Mouse (Mus musculus): Measurements from ENCODE around the gene Spocd1. TPM values are rescaled to one million over a fixed set of nuclear protein-coding genes. Genes with fewer than 3 reads are reported as not detected.

The Spocd1 gene
- total RNA-seq (2014; fragmentation: Nextera tagmentation) (not detected in 2 replicates), total RNA-seq (2017) (not detected in 2 replicates)

DNA sequence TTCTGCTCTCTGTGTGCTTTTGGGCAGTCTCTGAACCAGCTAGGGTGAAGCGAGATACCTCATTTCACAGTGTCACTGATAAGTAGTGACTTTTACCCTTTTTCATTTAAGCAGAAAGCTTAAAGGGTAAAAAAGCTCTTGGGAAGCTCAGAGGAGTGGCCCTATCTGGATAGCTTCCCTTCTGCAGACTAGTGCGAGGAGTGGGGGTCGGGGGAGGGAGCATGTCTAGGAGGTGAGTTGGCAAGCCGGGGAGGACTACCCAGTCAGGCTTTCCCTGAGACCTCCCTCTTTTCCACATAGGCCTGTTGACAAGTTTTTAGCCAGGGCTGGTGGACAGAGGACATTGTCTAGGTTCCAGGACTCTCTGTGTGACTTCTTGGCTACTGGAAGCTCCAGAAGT lies at the start of gene Spocd1:
Spocd1 (plus strand) TSS at position 301 of the 400 bp plus-strand sequence.
- ATAC-seq (replicated peaks; ENCODE audit: low FRiP score, low TSS enrichment, poor library complexity, severe bottlenecking): no peak

- no peak for ATAC-seq (replicated peaks; ENCODE audit: low FRiP score, low TSS enrichment, poor library complexity, severe bottlenecking)
These were observed 48.4 kb upstream of the Spocd1 start for GRCm38 (mm10) chr4:129880615-129881014.

DNA sequence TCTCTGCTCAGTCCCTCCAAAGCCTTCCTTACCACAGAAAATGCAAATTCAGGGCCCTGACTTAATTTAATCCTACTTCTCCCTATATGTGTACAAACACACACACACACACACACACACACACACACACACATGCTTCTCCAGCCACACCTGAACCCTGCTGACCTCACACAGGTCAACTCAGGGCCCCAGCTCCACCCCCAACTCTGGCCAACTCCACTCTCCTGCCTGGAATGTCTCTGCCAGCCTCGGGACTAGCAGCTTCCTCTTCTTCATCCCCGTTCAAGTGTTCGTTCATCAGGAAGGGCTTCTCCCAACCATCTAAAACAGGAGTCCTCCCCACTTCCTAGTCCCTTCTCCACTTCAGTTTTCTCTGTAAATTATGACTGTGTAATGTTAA lies 47.4 kb upstream of the Spocd1 start:
- no peak for ATAC-seq (replicated peaks; ENCODE audit: low FRiP score, low TSS enrichment, poor library complexity, severe bottlenecking)

DNA sequence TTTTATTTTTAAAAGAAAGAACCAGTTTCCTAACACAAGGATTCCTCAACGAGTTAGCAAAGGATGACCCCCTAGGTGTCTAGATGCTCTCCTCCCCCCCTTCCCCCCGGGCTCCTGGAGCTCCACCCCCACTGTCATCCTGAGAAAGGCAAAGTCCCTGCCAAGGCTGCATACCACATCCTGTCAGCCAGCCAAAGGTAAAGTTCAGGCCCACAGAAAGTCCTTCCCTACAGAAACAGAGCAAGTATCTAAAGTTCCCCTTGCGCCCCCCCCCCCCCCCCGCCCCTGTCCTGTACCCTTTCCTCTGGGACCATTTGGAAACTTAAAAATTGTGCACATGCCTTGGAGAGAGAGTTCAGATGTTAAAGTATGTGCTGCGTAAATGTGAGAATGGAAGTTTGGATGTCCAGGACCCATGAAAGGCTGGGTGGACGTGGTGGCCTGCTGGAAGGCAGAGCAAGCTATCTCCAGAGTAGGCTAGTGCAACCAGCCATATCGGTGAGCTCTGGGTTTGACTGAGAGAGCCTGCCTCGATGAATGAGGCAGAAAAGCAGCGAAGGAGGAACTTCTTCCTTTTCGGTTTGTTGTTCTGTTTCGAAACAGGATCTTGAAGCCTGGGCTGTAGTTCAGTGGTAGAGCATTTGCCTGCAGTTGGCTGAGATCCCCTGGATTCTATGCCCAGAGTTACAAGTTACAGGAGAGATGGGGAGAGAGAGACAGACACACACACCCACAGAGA lies 46.3 kb upstream of the Spocd1 start:
- ATAC-seq (replicated peaks; ENCODE audit: low FRiP score, low TSS enrichment, poor library complexity, severe bottlenecking): peak; percentile 74

GRCm38 (mm10) chr4:129884041-129884930 lies 44.8 kb upstream of the Spocd1 start:
- ATAC-seq (replicated peaks; ENCODE audit: low FRiP score, low TSS enrichment, poor library complexity, severe bottlenecking): peak; percentile 72

DNA sequence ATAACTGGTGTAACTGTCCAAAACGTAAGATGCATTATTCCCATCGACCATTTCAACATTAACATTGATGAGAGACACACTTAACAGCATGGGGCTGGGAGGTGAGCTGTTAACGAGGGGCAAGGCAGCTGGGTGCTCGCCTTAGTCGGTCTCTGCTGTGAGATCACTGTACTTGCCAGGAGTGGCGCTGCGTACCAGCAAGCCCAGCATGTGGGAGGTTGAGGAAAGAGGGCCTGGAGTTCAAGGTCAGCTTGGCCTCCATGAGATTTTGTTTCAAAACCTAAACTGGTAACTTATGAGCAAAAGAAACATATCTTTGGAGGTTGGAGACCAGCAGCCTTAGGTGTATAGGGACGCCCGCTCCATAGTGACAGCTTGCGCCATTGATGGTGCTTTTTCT lies 39.4 kb upstream of the Spocd1 start:
- ATAC-seq (replicated peaks; ENCODE audit: low FRiP score, low TSS enrichment, poor library complexity, severe bottlenecking): no peak

- ATAC-seq (replicated peaks; ENCODE audit: low FRiP score, low TSS enrichment, poor library complexity, severe bottlenecking): no peak
These were observed 39.0 kb upstream of the Spocd1 start for GRCm38 (mm10) chr4:129890094-129890493.

GRCm38 (mm10) chr4:129894861-129895260 lies 34.2 kb upstream of the Spocd1 start:
- no peak for ATAC-seq (replicated peaks; ENCODE audit: low FRiP score, low TSS enrichment, poor library complexity, severe bottlenecking)

DNA sequence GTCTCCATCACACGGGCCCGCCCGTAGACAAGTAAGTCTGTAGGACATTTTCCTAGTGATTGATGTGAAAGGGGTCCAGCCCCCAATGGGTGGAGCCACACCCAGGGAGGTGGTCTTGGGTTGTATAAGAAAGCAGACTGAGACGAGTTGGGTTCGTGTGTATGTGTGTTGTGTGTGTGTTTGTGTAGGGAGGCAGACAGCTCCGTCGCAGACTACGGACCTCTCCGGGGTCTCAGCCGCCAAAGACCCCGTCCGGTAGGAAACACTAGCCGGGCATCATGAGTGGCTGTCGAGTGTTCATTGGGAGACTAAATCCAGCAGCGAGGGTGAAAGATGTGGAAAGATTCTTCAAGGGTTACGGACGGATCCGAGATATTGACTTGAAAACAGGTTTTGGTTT lies 30.2 kb upstream of the Spocd1 start:
- ATAC-seq (replicated peaks; ENCODE audit: low FRiP score, low TSS enrichment, poor library complexity, severe bottlenecking): peak; percentile 57; the same call in 1 of the 2 replicates

GRCm38 (mm10) chr4:129902394-129902793 lies 26.7 kb upstream of the Spocd1 start:
- no peak for ATAC-seq (replicated peaks; ENCODE audit: low FRiP score, low TSS enrichment, poor library complexity, severe bottlenecking)

GRCm38 (mm10) chr4:129903577-129903976 lies 25.5 kb upstream of the Spocd1 start:
- ATAC-seq (replicated peaks; ENCODE audit: low FRiP score, low TSS enrichment, poor library complexity, severe bottlenecking): no peak

GRCm38 (mm10) chr4:129905032-129905431 lies 24.0 kb upstream of the Spocd1 start:
- no peak for ATAC-seq (replicated peaks; ENCODE audit: low FRiP score, low TSS enrichment, poor library complexity, severe bottlenecking)

- ATAC-seq (replicated peaks; ENCODE audit: low FRiP score, low TSS enrichment, poor library complexity, severe bottlenecking): no peak
These were observed 23.0 kb upstream of the Spocd1 start for GRCm38 (mm10) chr4:129906016-129906415.

- ATAC-seq (replicated peaks; ENCODE audit: low FRiP score, low TSS enrichment, poor library complexity, severe bottlenecking): no peak
These were observed 20.2 kb upstream of the Spocd1 start for GRCm38 (mm10) chr4:129908836-129909235.

GRCm38 (mm10) chr4:129909261-129909731 lies 19.8 kb upstream of the Spocd1 start:
- ATAC-seq (replicated peaks; ENCODE audit: low FRiP score, low TSS enrichment, poor library complexity, severe bottlenecking): no peak

DNA sequence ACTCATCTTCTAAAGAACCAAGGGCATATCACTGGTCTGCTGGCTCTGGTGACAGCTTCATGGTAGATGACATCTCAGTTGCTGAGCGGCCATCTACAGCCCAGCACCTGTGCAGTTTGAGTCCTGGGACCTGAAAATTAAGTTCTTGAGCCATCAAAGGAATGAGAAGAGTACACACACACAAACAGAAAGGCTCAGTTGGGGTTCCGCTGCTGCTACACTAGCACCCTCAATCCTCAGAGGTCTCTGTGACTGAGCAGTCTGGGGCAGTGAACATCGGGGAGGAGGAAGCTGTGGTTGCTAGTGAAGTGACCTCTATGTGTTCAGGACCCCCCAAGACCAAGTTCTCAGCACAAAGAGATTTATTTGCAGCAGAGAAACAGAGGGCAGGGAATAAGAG lies 16.1 kb upstream of the Spocd1 start:
- ATAC-seq (replicated peaks; ENCODE audit: low FRiP score, low TSS enrichment, poor library complexity, severe bottlenecking): no peak

DNA sequence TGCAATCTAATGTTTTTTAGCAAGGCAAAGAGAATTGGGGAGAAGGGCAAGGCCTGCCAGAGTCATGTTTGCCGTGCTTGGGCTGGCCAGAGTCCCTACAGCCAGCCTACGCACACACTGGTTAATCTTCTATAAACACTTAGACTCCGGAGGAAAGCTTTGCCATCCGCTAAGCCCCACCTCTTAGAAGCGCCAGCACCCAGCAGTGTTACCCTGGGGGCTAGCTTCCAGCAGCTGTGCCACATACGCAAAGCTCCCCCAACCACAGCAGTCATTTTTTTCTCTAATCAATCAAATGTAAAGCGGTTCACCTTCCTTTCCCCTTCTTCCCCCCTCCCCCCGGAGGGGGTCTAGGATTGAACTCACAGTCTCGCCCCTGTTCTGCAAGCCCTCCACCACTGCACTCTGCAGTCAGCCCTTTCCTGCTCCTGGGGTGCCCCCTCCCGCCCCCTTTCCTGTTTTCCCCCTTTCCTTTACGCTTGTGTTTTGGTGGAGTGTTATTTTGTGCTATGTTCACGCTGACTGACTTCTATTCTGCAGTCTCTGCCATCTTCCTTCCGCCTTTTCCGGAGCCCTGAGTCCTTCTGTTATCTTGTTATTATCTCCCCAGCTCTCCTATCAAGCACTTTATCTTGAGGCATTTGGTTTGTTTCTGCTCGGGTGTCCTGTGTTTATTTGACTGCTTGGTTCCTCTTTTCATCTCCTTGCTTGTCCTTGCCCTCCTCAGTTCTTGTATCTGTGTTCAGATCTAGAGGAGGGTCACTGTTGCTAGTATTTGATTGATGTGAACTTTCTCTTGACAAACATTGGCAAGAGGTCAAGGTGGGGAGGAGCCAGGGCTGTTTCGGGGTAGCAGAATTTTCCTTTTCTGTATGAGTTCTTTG lies 15.0 kb upstream of the Spocd1 start:
- ATAC-seq (replicated peaks; ENCODE audit: low FRiP score, low TSS enrichment, poor library complexity, severe bottlenecking): no peak

GRCm38 (mm10) chr4:129914686-129915085 lies 14.4 kb upstream of the Spocd1 start:
- no peak for ATAC-seq (replicated peaks; ENCODE audit: low FRiP score, low TSS enrichment, poor library complexity, severe bottlenecking)

- no peak for ATAC-seq (replicated peaks; ENCODE audit: low FRiP score, low TSS enrichment, poor library complexity, severe bottlenecking)
These were observed 13.6 kb upstream of the Spocd1 start for GRCm38 (mm10) chr4:129915349-129915988.
